Mouse (Mus musculus): ENCODE results near the gene Il12a.

The Il12a gene

DNA sequence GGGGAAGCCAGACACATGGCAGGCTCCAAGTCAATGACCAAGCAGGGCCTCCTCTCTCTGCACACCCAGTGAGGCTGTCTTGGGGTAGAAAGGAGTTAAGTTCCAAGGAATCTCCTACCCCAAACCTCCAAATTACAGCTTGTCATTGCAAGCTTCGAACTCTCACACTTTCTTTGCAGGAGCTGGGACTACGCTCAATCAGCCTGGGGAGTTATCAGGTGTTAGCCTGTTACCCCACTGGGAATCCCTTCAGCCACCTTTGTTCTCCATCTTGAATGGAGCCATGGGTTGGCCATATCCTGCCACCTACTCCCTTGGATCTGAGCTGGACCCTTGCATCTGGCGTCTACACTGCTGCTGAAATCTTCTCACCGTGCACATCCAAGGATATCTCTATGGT, at the start of gene Il12a:
Gene Il12a, plus strand, starts transcription at position 301 of the 400 bp plus-strand sequence.
- no peak for DNase-seq (ENCODE audit: low spot score in 2 of 2)

DNA sequence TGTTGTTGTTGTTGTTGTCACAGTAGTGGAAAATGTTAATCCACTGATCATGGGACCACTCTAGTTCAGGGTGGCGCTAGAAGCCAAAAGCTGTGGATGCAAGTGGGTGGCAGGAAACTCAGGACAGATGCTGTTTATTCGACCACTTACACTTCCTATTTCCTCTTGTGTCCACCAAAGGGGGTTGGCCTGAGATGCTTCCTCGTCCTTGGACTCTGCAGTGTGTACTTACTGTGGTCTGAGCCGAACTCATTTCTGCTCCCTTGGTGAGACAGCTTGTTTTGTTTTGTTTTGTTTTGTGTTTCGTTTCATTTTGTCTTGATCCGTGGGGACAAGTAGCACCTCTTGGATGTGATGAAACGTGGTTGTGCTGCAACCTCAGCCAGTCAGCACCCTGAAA, 47.5 kb upstream of the Il12a start:
- DNase-seq (ENCODE audit: low spot score in 2 of 2) = no peak

DNA sequence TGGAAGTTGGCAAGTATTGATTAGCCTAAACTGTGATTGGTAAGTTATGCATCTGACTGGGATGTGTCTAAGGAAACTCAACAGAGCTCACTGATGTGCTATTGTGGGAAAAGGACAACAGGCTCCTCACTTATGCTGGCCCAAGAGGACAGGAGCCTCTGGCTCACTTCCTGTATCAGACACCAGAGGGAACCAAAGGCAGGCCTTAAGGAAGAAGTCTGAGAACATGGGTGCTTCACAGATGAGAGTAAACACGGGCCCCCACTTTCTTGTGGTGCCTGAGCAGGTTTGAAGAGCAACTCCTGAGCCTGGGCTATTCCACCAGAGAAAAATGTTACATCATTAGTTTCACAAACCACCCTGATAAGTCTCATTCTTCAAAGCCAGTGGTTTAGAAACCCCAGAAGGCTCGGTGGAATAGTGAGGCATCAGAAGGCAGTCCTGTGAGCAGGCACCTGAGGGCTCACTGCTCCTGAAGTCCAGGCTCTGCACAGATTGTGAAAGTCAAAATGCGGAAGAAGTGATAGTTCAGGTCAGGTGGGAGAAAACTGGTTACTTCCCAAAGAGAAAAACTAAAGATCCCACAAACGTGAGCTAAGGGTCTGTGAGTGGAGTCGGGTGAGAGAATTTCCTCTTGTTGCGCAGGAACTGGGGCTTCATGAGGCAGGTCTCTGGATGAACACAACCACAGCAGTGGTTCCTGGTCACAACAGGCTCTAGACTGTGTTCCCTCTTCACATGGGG, 43.9 kb upstream of the Il12a start:
- no peak for DNase-seq (ENCODE audit: low spot score in 2 of 2)

DNA sequence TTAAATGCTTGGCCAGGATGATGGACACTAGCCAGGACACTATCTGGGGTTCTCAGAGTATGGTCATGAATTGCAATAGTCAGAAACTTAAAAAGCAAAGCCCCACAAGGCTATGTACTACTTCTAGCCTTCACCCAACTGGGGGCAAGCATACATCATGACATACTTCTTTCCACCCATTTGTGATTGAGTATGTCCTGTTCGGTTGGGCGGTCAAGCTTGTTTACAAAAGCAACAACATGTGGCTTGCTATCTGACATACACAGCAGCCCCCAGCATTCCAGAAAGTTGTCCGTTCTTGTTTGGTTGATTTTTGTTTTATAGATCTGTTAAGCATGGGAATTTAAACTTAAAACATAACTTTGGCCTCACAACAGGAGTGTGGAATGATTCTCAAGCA, 43.2 kb upstream of the Il12a start:
- no peak for DNase-seq (ENCODE audit: low spot score in 2 of 2)

DNA sequence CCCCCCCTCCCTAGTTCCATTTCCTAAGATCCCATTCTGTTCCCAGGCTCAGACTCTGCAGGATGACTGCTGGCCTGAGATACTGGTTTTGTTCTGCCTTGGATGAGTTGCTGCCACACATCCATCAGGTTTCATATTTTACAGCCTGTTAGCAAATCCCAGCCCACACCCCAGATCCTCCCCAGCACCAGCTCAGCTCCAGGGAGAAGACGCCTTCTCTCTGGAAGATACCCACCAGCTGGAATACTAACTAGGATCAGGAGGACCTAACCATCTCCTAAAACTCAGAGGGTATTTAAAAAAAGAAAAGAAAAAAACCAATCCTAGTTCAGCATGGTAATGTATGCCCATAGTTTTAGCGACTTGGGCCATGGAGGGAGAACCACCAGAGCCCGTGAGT, 40.2 kb upstream of the Il12a start:
- no peak for DNase-seq (ENCODE audit: low spot score in 2 of 2)

DNA sequence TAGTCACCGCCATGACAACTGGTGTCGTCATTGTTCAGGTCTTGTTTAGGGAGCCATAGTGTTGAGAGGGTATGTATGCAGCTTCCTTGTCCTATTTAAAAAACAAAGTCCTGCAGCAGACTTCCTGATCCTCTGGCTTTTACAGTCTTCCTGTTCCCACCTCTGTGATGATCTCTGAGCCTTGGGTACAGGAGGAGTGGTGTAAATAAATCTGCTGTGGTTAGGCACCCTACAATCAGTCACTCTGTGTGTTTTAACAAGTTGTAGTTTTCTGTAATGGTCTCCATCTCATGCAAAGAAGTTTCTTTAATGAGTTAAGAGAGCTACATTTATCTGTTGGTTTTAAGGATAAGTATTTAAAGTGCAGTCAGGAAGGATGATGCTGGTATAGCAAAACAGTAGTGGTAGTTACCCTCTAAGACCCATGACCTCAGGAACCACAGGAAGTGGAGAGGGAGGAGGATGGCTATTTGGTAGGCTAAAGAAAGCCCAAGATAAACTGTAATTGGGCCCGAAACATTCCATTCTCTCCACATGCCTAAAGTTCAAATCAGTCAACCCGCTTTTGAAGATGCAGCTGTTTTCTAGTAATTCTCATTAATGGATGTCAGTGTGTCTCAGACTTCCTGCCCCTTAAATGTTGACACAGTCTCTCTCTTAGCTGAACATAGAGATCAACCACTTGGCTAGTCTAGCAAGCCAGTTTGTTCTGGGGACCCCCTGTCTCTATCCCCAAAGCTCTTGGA, 33.7 kb upstream of the Il12a start:
- DNase-seq (ENCODE audit: low spot score in 2 of 2) = no peak

DNA sequence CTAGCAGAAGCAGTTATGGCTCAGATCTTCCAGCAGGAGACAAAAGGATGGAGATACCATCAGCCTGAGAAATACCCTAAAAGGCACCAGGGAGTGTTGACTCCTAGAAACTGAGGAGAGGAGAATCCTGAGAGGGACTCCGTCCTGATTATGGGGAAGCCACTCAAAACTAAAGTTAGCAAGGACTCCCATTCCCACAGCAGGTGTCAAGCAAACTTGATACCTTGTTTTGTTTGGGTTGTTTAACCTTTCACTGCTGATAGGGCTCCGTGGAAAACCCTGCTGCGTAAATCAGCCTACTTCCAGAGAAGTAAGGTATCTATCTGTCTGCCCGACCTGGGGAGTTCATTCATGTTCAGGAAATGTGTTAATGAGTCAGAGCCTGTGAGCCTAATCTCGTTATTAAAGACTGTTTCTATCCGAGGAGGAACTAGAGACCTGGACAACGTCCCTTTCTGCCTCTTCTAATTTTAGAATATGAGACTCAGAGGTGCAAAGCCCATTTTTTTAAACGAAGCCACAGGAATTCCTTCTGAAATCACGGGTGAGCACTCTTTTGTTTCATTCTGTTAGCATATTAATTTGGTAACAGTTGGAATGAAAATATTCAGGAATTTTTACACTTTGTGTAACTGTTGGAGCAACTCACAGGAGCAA, 32.7 kb upstream of the Il12a start:
- no peak for DNase-seq (ENCODE audit: low spot score in 2 of 2)

DNA sequence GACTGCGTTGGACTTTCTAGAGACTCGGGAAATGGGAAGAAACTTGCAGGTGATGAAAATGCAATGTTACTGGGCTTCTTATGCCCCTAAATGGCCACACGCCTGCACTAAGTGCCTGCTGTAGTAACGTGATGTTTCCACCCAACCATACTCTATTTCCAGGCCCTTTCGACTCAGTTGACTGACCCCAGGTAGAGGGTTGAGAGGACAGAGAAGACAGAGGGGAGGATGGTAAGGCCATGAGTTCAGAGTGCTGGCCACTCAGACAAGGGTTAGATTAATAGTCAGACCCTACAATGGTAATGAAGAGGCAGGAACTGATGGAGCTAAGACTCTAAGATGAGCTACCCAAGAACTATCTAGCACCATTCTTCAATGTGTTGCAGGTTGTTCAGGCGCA, 30.4 kb upstream of the Il12a start:
- no peak for DNase-seq (ENCODE audit: low spot score in 2 of 2)

DNA sequence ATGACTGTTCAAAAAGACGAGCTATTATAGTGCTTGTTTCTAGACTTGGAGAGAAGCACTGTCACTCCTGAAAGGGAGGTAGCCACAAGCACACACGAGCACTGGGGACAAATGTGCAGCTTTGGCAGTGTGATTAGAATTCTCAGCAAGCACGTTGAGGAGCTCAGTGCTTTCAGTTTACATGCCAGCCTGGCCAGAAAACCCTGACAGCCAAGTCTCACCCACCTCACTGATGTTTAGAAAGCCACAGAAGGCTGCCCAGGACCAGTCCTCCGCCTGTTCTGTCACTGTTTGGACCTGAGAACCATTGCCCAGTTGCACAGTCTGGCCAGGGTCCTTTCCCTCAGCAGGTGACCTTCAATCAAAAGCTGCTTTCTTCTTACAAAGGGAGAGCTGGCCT, 29.9 kb upstream of the Il12a start:
- DNase-seq (ENCODE audit: low spot score in 2 of 2) = no peak

DNA sequence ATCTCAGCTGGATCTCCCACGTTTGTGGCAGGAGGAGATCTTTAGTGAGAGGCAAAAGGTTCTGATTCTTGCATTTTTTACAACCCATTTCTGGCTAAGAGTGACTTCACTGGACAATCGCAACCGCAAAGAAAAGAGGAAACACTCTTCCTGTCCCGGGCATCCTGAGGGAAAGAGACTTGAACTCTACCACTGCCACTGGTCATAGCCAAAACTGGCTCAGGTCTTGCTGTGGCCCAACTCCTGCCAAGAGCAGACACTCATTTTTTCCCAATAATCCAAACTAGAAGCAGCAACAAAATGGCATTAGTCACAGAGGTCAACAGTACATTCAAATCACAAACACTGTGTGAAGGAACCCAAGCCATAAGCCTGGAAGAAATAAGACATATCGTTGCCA, 28.1 kb upstream of the Il12a start:
- DNase-seq (ENCODE audit: low spot score in 2 of 2) = no peak

DNA sequence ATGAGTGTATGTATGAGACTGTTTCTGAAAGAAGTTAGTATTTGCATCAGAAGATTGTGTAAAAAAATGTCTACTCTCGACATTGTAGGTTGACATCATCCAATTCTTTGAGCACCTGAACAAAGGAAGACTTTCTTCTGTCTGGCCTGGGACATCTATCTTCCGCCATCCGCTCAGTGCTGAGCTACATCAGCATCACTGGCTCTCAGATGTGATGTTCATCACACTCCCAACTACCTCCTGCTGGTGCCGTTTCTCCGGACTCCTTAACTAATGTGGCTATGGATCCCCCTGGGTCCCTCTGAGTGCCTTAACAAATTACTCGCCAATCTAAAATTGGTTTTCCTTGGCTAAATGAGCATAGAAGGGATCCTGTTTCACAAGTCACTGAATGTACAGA, 26.1 kb upstream of the Il12a start:
- DNase-seq (ENCODE audit: low spot score in 2 of 2) = no peak

DNA sequence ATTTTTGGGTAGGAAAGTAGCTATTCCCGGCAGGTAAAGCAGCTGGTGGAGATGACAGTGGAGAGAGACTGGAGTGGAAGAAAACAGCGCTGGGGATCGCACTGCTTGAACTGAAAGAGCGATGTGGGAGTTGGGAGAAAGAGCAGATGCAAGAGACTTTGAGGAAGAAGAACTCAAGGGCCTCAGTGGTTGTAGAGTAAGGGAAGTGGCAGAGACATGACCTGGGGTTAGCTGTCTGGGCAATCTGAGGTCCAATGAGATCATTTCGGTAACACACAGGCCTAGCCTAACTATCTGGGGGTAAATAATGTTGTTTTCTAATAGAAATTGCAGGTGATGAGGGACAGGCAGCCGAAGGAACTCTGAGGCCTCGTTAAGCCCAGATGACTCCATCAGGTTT, 24.1 kb upstream of the Il12a start:
- DNase-seq (ENCODE audit: low spot score in 2 of 2) = no peak

DNA sequence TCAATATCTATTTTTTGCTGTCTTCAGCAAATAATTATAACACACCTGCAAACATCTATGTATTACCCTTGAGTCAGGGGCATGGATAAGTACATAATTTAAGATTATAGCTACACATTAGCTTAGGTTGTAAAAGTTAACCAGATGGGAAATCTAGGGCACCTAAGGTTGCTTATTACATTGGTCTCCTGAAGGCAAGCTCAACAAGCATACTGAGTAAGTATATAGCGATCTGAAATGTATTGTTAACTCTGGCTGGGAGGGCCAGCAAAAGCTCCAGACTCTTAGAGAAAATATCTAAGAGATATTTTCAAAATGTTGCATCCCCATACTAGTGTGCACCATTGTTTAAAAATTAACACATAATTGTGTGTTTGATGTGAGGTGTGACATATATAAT, 22.6 kb upstream of the Il12a start:
- no peak for DNase-seq (ENCODE audit: low spot score in 2 of 2)

DNA sequence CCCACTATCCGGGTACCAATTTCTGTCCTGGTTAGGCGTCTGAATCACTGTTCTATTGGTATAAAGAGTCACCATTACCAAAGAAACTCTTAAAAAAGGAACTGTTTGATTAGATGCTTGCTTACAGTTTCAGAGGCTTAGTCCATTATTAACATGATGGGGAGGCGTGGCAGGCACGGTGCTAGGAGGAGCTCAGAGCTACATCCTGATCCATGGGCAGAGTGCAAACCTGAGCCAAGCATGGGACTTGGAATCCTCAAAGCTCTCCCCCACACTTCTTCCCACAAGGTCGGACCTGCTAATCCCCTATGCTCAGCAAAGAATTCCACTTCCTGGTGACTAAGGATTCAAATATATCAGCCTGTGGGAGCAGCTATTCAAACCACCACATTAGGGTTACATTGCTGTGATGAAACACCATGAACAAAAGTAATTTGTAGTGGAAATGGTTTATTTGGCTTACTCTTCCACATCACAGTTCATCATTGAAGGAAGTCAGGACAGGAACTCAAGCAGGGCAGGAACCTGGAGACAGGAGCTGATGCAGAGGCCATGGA, 20.9 kb upstream of the Il12a start:
- no peak for DNase-seq (ENCODE audit: low spot score in 2 of 2)

DNA sequence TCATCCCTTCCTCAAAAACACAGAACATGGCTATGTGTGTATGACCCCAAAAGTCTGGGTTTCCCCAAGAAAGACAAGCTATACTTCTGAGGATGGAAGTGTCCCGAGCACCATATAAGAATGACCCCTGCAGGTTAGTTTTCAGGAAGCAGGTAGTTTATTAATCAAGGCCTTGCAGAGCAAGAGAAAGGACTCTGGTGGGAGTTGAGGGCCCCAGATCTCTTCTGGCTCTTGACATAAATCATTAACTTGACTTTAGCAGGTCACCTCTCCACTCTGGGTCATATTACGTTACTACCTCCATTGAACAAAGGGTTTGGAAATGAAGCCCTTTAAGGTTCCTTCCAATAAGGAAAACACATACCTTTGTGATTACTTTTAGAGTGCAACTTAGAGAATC, 15.7 kb upstream of the Il12a start:
- DNase-seq (ENCODE audit: low spot score in 2 of 2) = no peak

DNA sequence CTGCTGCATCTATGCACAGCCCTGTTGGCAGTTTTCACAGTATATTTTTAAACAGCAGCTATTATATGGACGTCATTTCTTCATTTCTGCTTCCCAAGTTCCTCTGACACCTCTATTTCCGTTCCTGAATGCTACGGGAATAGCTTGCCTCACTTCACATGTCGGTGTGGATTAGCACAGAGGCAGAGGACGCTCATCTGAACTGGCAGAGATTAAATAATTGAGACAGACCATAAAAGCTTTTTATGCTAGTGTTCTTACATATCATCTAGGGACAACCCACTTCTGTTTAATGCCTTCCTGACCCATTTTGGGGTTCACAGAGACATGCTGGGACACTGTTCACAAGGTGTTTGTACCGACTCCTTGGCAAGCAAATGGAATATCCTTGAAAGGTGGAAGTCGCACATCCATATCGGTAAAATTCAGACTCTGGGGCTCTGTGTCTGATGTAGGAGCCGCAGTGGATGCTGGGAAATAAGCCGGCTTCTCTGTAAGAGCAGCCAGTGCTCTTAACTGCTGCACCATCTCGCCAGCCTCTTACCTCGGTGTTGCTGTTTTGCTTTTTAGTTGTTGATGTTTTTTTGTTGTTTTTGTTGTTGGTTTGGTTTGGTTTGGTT, 15.1 kb upstream of the Il12a start:
- peak in 1 of 2 experiments; percentile 19 for DNase-seq (ENCODE audit: low spot score in 2 of 2)

DNA sequence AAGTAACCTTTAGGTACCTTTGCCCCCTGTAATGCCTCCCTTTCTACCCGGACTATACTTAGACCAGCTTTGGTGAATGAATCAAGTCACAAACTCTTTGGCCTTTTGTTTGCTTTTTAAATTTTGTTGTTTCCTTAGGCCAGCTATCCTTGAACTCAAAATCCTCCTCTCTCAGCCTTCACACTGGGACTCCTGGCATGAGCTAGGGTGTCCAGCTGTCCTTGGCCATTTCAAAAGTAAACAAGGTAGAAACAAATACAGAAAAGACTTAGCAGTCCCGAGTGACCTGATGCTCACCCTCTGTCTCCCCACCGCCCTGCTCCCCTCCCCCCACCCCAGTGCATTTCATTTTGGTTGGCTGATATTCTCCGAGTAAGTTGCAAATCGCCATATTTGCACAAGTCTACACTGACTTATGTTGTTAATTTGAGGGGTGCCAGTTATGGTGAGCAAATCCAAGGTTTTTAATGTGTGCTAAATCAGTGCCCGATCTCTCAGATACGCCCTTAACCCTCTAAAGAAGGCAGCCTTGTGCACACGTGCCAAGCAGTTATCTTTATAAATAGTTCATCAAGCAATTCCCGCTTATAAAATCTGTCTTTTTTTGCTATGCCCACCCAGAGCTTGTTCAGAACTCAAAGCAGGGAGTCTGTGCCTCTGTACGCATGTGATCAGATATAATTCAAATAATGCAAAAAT, 14.3 kb upstream of the Il12a start:
- DNase-seq (ENCODE audit: low spot score in 2 of 2) = no peak

DNA sequence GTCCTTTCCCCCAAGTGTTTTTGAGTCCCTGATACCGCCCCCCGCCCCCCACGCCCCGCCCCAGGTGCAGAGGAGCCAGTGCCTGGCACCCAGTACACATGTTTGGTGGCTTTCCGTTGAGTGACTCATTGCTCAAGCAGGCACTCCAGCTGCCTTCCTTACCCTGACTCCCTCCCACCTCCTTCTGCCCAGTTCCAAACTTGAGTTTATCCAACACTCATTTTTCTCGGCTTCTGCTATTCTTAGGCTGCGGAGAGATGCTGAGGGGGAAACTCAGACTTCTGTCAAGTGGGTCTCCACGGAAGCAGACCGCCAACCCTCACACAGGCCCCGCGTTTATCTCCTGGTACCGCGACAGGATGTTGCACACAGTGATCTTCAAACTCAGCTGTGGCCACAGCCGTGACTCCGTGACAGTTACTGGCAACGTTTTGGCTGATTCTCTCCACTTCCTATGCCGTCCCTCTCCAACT, 13.6 kb upstream of the Il12a start:
- DNase-seq (ENCODE audit: low spot score in 2 of 2) = peak; percentile 53 to 68

DNA sequence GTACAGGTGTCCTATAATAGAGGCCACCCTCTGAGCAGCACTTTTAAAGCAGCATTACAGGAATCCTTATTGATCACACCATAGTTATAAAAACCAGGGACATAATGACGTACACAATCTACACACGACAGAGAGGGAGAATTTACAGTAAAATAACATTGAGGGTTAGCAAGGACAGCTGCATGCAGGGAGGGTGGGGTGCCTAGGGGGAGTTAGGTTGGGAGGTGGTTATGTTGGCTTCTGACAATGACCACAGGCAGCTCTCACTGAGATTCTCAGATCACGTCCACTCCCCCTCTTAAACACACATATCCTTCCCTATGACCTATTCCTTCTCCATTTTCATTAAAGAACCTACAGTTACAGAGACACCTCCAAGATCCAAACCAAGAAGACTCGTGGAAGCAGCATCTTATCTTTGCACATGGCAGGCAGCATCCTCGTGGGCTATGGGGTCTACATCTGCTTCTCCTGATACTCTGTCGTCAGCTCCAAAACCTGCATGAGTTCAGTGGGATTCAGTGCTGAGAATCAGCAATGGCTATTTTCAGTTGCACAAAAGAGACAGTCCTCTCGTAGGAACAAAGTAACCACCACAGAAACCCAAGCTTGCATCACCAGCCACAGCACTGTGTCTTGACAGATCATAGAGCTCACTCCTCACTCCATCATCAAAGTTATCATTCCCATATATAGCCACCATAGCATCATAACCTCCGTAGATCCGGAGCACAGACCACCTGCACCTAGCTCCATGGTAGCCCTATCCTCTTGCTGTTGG, 11.4 kb upstream of the Il12a start:
- no peak for DNase-seq (ENCODE audit: low spot score in 2 of 2)

DNA sequence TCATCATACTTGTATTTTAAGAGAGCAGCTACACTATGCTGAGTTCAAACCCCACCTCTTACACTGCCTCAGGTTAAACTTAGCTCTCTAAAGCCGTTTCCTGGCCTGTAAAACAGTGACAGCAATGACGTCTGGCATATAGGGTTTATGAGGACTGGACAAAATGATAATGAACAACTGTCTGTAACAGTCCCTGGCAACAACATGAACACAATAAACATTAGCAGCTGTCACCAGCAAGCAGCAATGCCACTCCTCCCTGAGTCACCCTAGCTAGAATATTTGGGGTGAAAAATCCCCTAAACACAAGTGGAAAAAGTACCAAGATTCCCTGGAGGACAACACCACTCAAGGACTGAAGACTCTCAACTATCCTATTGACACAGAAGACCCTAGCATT, 6.9 kb upstream of the Il12a start:
- DNase-seq (ENCODE audit: low spot score in 2 of 2) = no peak

DNA sequence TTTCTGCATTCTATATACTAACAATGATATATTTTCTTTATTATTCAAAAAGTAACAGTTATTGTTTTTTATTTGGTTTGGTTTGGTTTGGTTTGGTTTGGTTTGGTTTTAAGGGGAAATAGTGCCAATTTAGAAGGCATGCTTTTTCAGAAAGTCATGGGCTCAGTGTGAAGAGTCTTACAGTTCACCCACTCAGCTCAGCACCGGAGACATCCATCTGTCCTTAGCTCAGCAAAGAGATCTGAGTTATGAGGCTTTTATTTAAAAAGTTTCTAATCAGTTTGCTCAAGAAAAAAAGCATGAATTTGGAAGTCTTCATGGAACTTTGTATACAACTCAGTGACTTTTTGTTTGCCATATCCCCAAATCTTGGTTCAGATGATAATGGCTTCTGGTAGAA, 6.2 kb upstream of the Il12a start:
- no peak for DNase-seq (ENCODE audit: low spot score in 2 of 2)

All from frontal cortex, postnatal 14 days (tissue).